In genomic region chr6:37740982-37741889, GRCm38 (mm10) we compare ENCODE assay signal across 18 mouse cellular contexts.
DNase-seq lines count a peak whose midpoint lies in the region; ATAC-seq lines count a peak whose summit lies in the region.
"Had no signal": no experiment of that assay in that cellular context is flagged by ENCODE, and none has a peak within 500 bp of the region (broad histone marks: within the 10 kb centered on the region; RNA-seq: fewer than 3 reads in every experiment).

No protein-coding gene starts in this region.

- peak; percentile 70 for DNase-seq in kidney, adult 11 months
- DNase-seq in ZHBTc4 (ENCODE audit: low read depth, low spot score), result peak; percentile 86
- peak; percentile 43 to 66 for DNase-seq in kidney, postnatal 4 days
- DNase-seq in lung, postnatal 25 days (ENCODE audit: low spot score), result peak; percentile 34
- DNase-seq in retina, embryonic 14.5 days (ENCODE audit: low spot score), result no peak
- no peak for DNase-seq in right cerebral cortex, postnatal 4 days
- DNase-seq: adrenal gland, postnatal 36 days; gastrocnemius, postnatal 25 days; retina, postnatal 1 day had no signal

- H3K27ac ChIP-seq in kidney, embryonic 14.5 days (ENCODE audit: low read depth, low read length), result no peak overlapping the region
- H3K27ac ChIP-seq in forebrain, embryonic 15.5 days (replicated peaks), result no peak overlapping the region
- H3K27ac ChIP-seq: heart, embryonic 10.5 days; kidney, postnatal 0 days; liver, embryonic 12.5 days; neural tube, embryonic 13.5 days had no signal

- no peak overlapping the region for H3K4me3 ChIP-seq in kidney, embryonic 14.5 days (ENCODE audit: low read length)
- H3K4me3 ChIP-seq in forebrain, embryonic 15.5 days, result no peak overlapping the region
- H3K4me3 ChIP-seq: heart, embryonic 10.5 days; liver, embryonic 12.5 days; megakaryocyte, embryonic 14.5 days; neural tube, embryonic 13.5 days had no signal

- H3K36me3 ChIP-seq in kidney, embryonic 14.5 days (ENCODE audit: control insufficient read depth, insufficient read depth, low read length), result no peaks in the 10 kb centered on the region
- H3K36me3 ChIP-seq in forebrain, embryonic 15.5 days, result no peaks in the 10 kb centered on the region
- H3K36me3 ChIP-seq: heart, embryonic 10.5 days; liver, embryonic 12.5 days; neural tube, embryonic 13.5 days had no signal

- no peak overlapping the region for H3K9ac ChIP-seq in kidney, embryonic 14.5 days (ENCODE audit: low read depth, low read length)
- no peak overlapping the region for H3K9ac ChIP-seq in forebrain, embryonic 15.5 days (replicated peaks)
- H3K9ac ChIP-seq: liver, embryonic 12.5 days; neural tube, embryonic 13.5 days had no signal

- no peaks in the 10 kb centered on the region for H3K27me3 ChIP-seq in kidney, embryonic 14.5 days (ENCODE audit: control insufficient read depth, insufficient read depth, low read length)
- no peaks in the 10 kb centered on the region for H3K27me3 ChIP-seq in forebrain, embryonic 15.5 days
- H3K27me3 ChIP-seq: liver, embryonic 12.5 days; megakaryocyte, embryonic 14.5 days; neural tube, embryonic 13.5 days had no signal

- H3K4me1 ChIP-seq in kidney, embryonic 14.5 days (ENCODE audit: control insufficient read depth, insufficient read depth, low read length), result no peaks in the 10 kb centered on the region
- no peaks in the 10 kb centered on the region for H3K4me1 ChIP-seq in forebrain, embryonic 15.5 days
- H3K4me1 ChIP-seq: heart, embryonic 10.5 days; liver, embryonic 12.5 days; neural tube, embryonic 13.5 days had no signal

- 83% methylated on average over 14 of the region's 14 CpGs for WGBS in kidney, embryonic 14.5 days
- 88% methylated on average over 14 of the region's 14 CpGs for WGBS in forebrain, embryonic 15.5 days

- no peak for ATAC-seq in kidney, embryonic 14.5 days (ENCODE audit: low FRiP score, low TSS enrichment)
- ATAC-seq in forebrain, embryonic 15.5 days (replicated peaks), result no peak
- ATAC-seq: forebrain, embryonic 16.5 days; hindbrain, embryonic 16.5 days; liver, embryonic 12.5 days had no signal

- no peaks in the 10 kb centered on the region for H3K9me3 ChIP-seq in kidney, embryonic 14.5 days (ENCODE audit: control insufficient read depth, low read length)
- H3K9me3 ChIP-seq in forebrain, embryonic 15.5 days, result no peaks in the 10 kb centered on the region
- H3K9me3 ChIP-seq: heart, embryonic 10.5 days; liver, embryonic 12.5 days had no signal

- no peak overlapping the region for H3K4me2 ChIP-seq in kidney, embryonic 14.5 days (replicated peaks; ENCODE audit: low read depth, low read length)
- no peak overlapping the region for H3K4me2 ChIP-seq in forebrain, embryonic 15.5 days (replicated peaks)
- H3K4me2 ChIP-seq: liver, embryonic 12.5 days; neural tube, embryonic 13.5 days had no signal

Comparison
In these comparisons a context has a peak if more than half of its experiments do, and no peak if none do; other contexts are left out.
1. DNase-seq: peak in kidney, adult 11 months (single experiment), ZHBTc4 (single experiment), kidney, postnatal 4 days (2 of 2) and lung, postnatal 25 days (single experiment); none in retina, embryonic 14.5 days (single experiment) and right cerebral cortex, postnatal 4 days (single experiment).